In genomic region chr16:72993189-72993588, GRCm38 (mm10) we compare ENCODE assay signal across 20 mouse cellular contexts.
DNase-seq lines count a peak whose midpoint lies in the region; ATAC-seq and TF ChIP-seq lines count a peak whose summit lies in the region.
"Had no signal": no experiment of that assay in that cellular context is flagged by ENCODE, and none has a peak within 500 bp of the region (broad histone marks: within the 10 kb centered on the region; RNA-seq: fewer than 3 reads in every experiment).

No protein-coding gene starts in this region.

- no peak overlapping the region for H3K4me2 ChIP-seq in limb, embryonic 11.5 days (ENCODE audit: low read depth, severe bottlenecking)
- no peak overlapping the region for H3K4me2 ChIP-seq in intestine, embryonic 14.5 days (ENCODE audit: low read length)
- H3K4me2 ChIP-seq in intestine, postnatal 0 days (replicated peaks; ENCODE audit: low read depth): peak overlapping the region; percentile 30; the same call in 1 of the 2 replicates
- H3K4me2 ChIP-seq in stomach, embryonic 14.5 days (replicated peaks; ENCODE audit: low read depth, low read length): no peak overlapping the region
- H3K4me2 ChIP-seq: embryonic facial prominence, embryonic 15.5 days; neural tube, embryonic 12.5 days had no signal

- TF ChIP-seq CTCF in intestine, postnatal 0 days (IDR thresholded peaks at IDR 0.05; ENCODE audit: low read depth): no peak

- peaks cover 3% of the 10 kb centered on the region; the same call in 1 of the 2 replicates for H3K36me3 ChIP-seq in limb, embryonic 11.5 days (ENCODE audit: control insufficient read depth, insufficient read depth, low read length)
- H3K36me3 ChIP-seq in limb, embryonic 10.5 days: peaks cover 21% of the 10 kb centered on the region
- H3K36me3 ChIP-seq in intestine, embryonic 14.5 days (ENCODE audit: control insufficient read depth, insufficient read depth, low read length): peaks cover 7% of the 10 kb centered on the region; the same call in 1 of the 2 replicates
- no peaks in the 10 kb centered on the region for H3K36me3 ChIP-seq in intestine, postnatal 0 days (ENCODE audit: control insufficient read depth, insufficient read depth)
- H3K36me3 ChIP-seq in stomach, embryonic 14.5 days (ENCODE audit: control insufficient read depth, insufficient read depth, low read length): peaks cover 3% of the 10 kb centered on the region; the same call in 1 of the 2 replicates

- no peak overlapping the region for H3K4me3 ChIP-seq in limb, embryonic 11.5 days (ENCODE audit: low read depth, low read length)
- H3K4me3 ChIP-seq in limb, embryonic 10.5 days: no peak overlapping the region
- no peak overlapping the region for H3K4me3 ChIP-seq in intestine, embryonic 14.5 days (ENCODE audit: low read depth, low read length)
- H3K4me3 ChIP-seq in intestine, postnatal 0 days (ENCODE audit: low read depth, low read length): no peak overlapping the region
- H3K4me3 ChIP-seq in stomach, embryonic 14.5 days (ENCODE audit: low read depth, low read length): no peak overlapping the region
- H3K4me3 ChIP-seq: embryonic facial prominence, embryonic 15.5 days; hindbrain, embryonic 10.5 days; neural tube, embryonic 12.5 days had no signal

- no peaks in the 10 kb centered on the region for H3K9me3 ChIP-seq in limb, embryonic 11.5 days (ENCODE audit: control insufficient read depth, low read length)
- H3K9me3 ChIP-seq in limb, embryonic 10.5 days (replicated peaks): no peaks in the 10 kb centered on the region
- H3K9me3 ChIP-seq in intestine, embryonic 14.5 days (ENCODE audit: control insufficient read depth, low read length): no peaks in the 10 kb centered on the region
- H3K9me3 ChIP-seq in intestine, postnatal 0 days (ENCODE audit: control insufficient read depth): no peaks in the 10 kb centered on the region
- H3K9me3 ChIP-seq in stomach, embryonic 14.5 days (ENCODE audit: control insufficient read depth, low read depth, low read length): no peaks in the 10 kb centered on the region
- H3K9me3 ChIP-seq: embryonic facial prominence, embryonic 15.5 days; hindbrain, embryonic 10.5 days; neural tube, embryonic 12.5 days had no signal

- DNase-seq in limb, embryonic 11.5 days (ENCODE audit: low spot score): peak; percentile 19
- DNase-seq in limb, embryonic 10.5 days (ENCODE audit: low spot score): no peak
- no peak for DNase-seq in intestine, embryonic 14.5 days (ENCODE audit: low spot score)
- DNase-seq in layer of hippocampus, adult 8-10 months (ENCODE audit: low spot score in 2 of 2): no peak
- DNase-seq in MN1 (ENCODE audit: low spot score): no peak
- no peak for DNase-seq in right cerebral cortex, postnatal 25 days
- DNase-seq: adrenal gland, postnatal 10 days; cerebellum, adult 9-10 months; gastrocnemius, postnatal 36 days; kidney, postnatal 14 days; lung, adult 18-20 months; lung, postnatal 36 days; thymus, adult 18-20 months had no signal

- H3K9ac ChIP-seq in limb, embryonic 11.5 days (ENCODE audit: low read length): no peak overlapping the region
- no peak overlapping the region for H3K9ac ChIP-seq in intestine, embryonic 14.5 days (ENCODE audit: low read length)
- H3K9ac ChIP-seq in intestine, postnatal 0 days (ENCODE audit: low read depth, low read length): no peak overlapping the region
- no peak overlapping the region for H3K9ac ChIP-seq in stomach, embryonic 14.5 days (replicated peaks; ENCODE audit: low read depth, low read length)
- H3K9ac ChIP-seq: embryonic facial prominence, embryonic 15.5 days; neural tube, embryonic 12.5 days had no signal

- no peak overlapping the region for H3K27ac ChIP-seq in limb, embryonic 11.5 days (replicated peaks; ENCODE audit: low read depth, low read length)
- H3K27ac ChIP-seq in limb, embryonic 10.5 days: no peak overlapping the region
- H3K27ac ChIP-seq in intestine, embryonic 14.5 days (ENCODE audit: low read depth): no peak overlapping the region
- H3K27ac ChIP-seq in intestine, postnatal 0 days (ENCODE audit: low read depth, low read length): no peak overlapping the region
- H3K27ac ChIP-seq in stomach, embryonic 14.5 days (ENCODE audit: low read length): no peak overlapping the region
- H3K27ac ChIP-seq: embryonic facial prominence, embryonic 15.5 days; hindbrain, embryonic 10.5 days; neural tube, embryonic 12.5 days had no signal

- no peaks in the 10 kb centered on the region for H3K4me1 ChIP-seq in limb, embryonic 11.5 days (ENCODE audit: control insufficient read depth, insufficient read depth, low read length)
- peaks cover 36% of the 10 kb centered on the region for H3K4me1 ChIP-seq in limb, embryonic 10.5 days
- H3K4me1 ChIP-seq in intestine, embryonic 14.5 days (replicated peaks; ENCODE audit: control insufficient read depth, insufficient read depth, low read length): peaks cover 8% of the 10 kb centered on the region; the same call in 1 of the 2 replicates
- H3K4me1 ChIP-seq in intestine, postnatal 0 days (replicated peaks; ENCODE audit: control insufficient read depth, insufficient read depth, low read length): no peaks in the 10 kb centered on the region
- no peaks in the 10 kb centered on the region for H3K4me1 ChIP-seq in stomach, embryonic 14.5 days (ENCODE audit: control insufficient read depth, insufficient read depth, low read length)
- H3K4me1 ChIP-seq: neural tube, embryonic 12.5 days had no signal

- H3K27me3 ChIP-seq in limb, embryonic 11.5 days (ENCODE audit: control insufficient read depth, insufficient read depth, low read length): no peaks in the 10 kb centered on the region
- H3K27me3 ChIP-seq in limb, embryonic 10.5 days (ENCODE audit: low read depth, poor library complexity, severe bottlenecking): no peaks in the 10 kb centered on the region
- H3K27me3 ChIP-seq in intestine, embryonic 14.5 days (replicated peaks; ENCODE audit: control insufficient read depth, insufficient read depth, low read length): no peaks in the 10 kb centered on the region
- H3K27me3 ChIP-seq in intestine, postnatal 0 days (replicated peaks; ENCODE audit: control insufficient read depth, insufficient read depth, low read length): no peaks in the 10 kb centered on the region
- no peaks in the 10 kb centered on the region for H3K27me3 ChIP-seq in stomach, embryonic 14.5 days (ENCODE audit: control insufficient read depth, insufficient read depth, low read length)
- H3K27me3 ChIP-seq: embryonic facial prominence, embryonic 15.5 days; neural tube, embryonic 12.5 days had no signal

- WGBS in limb, embryonic 11.5 days: 74% methylated on average over 8 of the region's 8 CpGs
- WGBS in limb, embryonic 10.5 days: 72% methylated on average over 8 of the region's 8 CpGs
- WGBS in intestine, embryonic 14.5 days: 25% methylated on average over 8 of the region's 8 CpGs
- 27% methylated on average over 8 of the region's 8 CpGs for WGBS in intestine, postnatal 0 days
- WGBS in stomach, embryonic 14.5 days: 24% methylated on average over 8 of the region's 8 CpGs

- ATAC-seq in limb, embryonic 11.5 days (ENCODE audit: insufficient number of reproducible peaks, low FRiP score, low TSS enrichment, low read depth): no peak
- ATAC-seq in intestine, embryonic 14.5 days (replicated peaks; ENCODE audit: low FRiP score, low TSS enrichment, low read depth): peak; percentile 64
- no peak for ATAC-seq in intestine, postnatal 0 days
- ATAC-seq in stomach, embryonic 14.5 days (ENCODE audit: insufficient number of reproducible peaks, insufficient read depth, low FRiP score, low read depth): peak; percentile 69
- ATAC-seq: activated CD4-positive, CD25-positive, alpha-beta regulatory T cell, adult 4 months; forebrain, embryonic 16.5 days had no signal

Comparison
In these comparisons a context has a peak if more than half of its experiments do, and no peak if none do; other contexts are left out.
1. ATAC-seq: peak in intestine, embryonic 14.5 days (single experiment) and stomach, embryonic 14.5 days (single experiment); none in limb, embryonic 11.5 days (single experiment) and intestine, postnatal 0 days (single experiment).